Mouse (Mus musculus) brain, embryonic 14.5 days (tissue): ENCODE measurements around the gene Slc25a40.

Experiments used
- CTCF ChIP-seq: fragments of 200-500 bp; IDR thresholded peaks from 2 replicates; pipeline ENCODE4 v1.5.1; 2012; ENCODE audit warnings: inconsistent platforms, mild to moderate bottlenecking, moderate library complexity, borderline replicate concordance; ENCODE audit not compliant: insufficient read depth, insufficient read length; ENCODE audit errors: extremely low read depth
- POLR2A ChIP-seq: fragments of 200-500 bp; IDR thresholded peaks from 2 replicates; pipeline ENCODE4 v1.6.1; 2012; ENCODE audit warnings: mild to moderate bottlenecking, inconsistent platforms, borderline replicate concordance; ENCODE audit not compliant: poor library complexity, insufficient read depth, insufficient read length, severe bottlenecking; ENCODE audit errors: extremely low read depth

GRCm38 (mm10) chr5:8421424-8421823 is 1.2 kb upstream of the Slc25a40 start:
- TF ChIP-seq CTCF: no peak
- TF ChIP-seq POLR2A: no peak
